Mouse (Mus musculus): ENCODE results near the gene Yars.

GRCm38 (mm10) chr4:129263225-129264021, 73.9 kb downstream of the Yars start:
- no peak for TF ChIP-seq POLR2A (IDR thresholded peaks at IDR 0.05; ENCODE audit: low read depth, low read length)
- no peak for TF ChIP-seq CTCF (conservative IDR thresholded peaks at IDR 0.05; ENCODE audit: insufficient read depth, insufficient read length, low read depth, low read length)

Data from kidney, adult 2 months (tissue).